Mouse (Mus musculus) layer of hippocampus, adult 2 months (tissue): ENCODE data around the gene Scn3b. TPM values are rescaled to one million over a fixed set of nuclear protein-coding genes. Genes with fewer than 3 reads are reported as not detected.
A peak's percentile ranks its signal among the peaks of the same experiment; 100 is the strongest.

ENCODE experiments used
- DNase-seq, 2 experiments: peaks; one replicate each; pipeline ENCODE4 v3.0.0; 2022; ENCODE audit warnings: low spot score in 2 of 2
- H3K27ac ChIP-seq: fragments of 200-600 bp; 2 replicates; pipeline ENCODE4 v1.8.1; 2022
- H3K4me3 ChIP-seq: fragments of 200-600 bp; 2 replicates; pipeline ENCODE4 v1.8.1; 2022; ENCODE audit warnings: mild to moderate bottlenecking
- CTCF ChIP-seq: fragments of 200-600 bp; conservative IDR thresholded peaks from 2 replicates; pipeline ENCODE4 v1.8.1; 2022; ENCODE audit warnings: antibody characterized with exemption, mild to moderate bottlenecking, moderate library complexity
- total RNA-seq, 2 experiments: library from RNA; stranded (reverse); gene quantifications; 2 replicates each; pipeline ENCODE4 v1.2.3; 2021

Gene Scn3b
- total RNA-seq, 2 experiments from 2014 or later: 254 to 266 TPM

GRCm38 (mm10) chr9:40277671-40278070 lies 8.7 kb downstream of the Scn3b start:
- TF ChIP-seq CTCF: no peak
- Histone ChIP-seq H3K27ac (no peak overlapping the region; the same call in 1 of the 2 replicates), H3K4me3 (no peak overlapping the region)
- DNase-seq: no peak

GRCm38 (mm10) chr9:40279438-40279837 lies 10.4 kb downstream of the Scn3b start:
- peak overlapping the region; percentile 53; the same call in 1 of the 2 replicates for H3K27ac ChIP-seq
- TF ChIP-seq CTCF: no peak
- DNase-seq: peak in 1 of 2 experiments; percentile 7
- H3K4me3 ChIP-seq: no peak overlapping the region

GRCm38 (mm10) chr9:40282968-40283367 lies 14.0 kb downstream of the Scn3b start:
- peak overlapping the region; percentile 8; the same call in 1 of the 2 replicates for H3K27ac ChIP-seq
- H3K4me3 ChIP-seq: no peak overlapping the region
- TF ChIP-seq CTCF: no peak
- DNase-seq: no peak

GRCm38 (mm10) chr9:40292475-40292874 lies 23.5 kb downstream of the Scn3b start:
- DNase-seq: no peak
- Histone ChIP-seq H3K4me3 (no peak overlapping the region), H3K27ac (no peak overlapping the region)
- no peak for TF ChIP-seq CTCF

- Histone ChIP-seq H3K27ac (no peak overlapping the region; the same call in 1 of the 2 replicates), H3K4me3 (no peak overlapping the region)
- TF ChIP-seq CTCF: no peak
- no peak for DNase-seq
These were observed 24.3 kb downstream of the Scn3b start for GRCm38 (mm10) chr9:40293286-40293685.

- DNase-seq: no peak
- no peak for TF ChIP-seq CTCF
These were observed 24.7 kb downstream of the Scn3b start for GRCm38 (mm10) chr9:40293740-40294139.

GRCm38 (mm10) chr9:40294210-40294609 lies 25.2 kb downstream of the Scn3b start:
- DNase-seq: no peak
- peak overlapping the region; percentile 53 for H3K27ac ChIP-seq

More at GRCm38 (mm10) chr9:40293740-40294139, 24.7 kb downstream of the Scn3b start:
- H3K27ac ChIP-seq: no peak overlapping the region; the same call in 1 of the 2 replicates
- no peak overlapping the region for H3K4me3 ChIP-seq

GRCm38 (mm10) chr9:40294866-40295265 lies 25.8 kb downstream of the Scn3b start:
- H3K4me3 ChIP-seq: no peak overlapping the region

More at GRCm38 (mm10) chr9:40294210-40294609, 25.2 kb downstream of the Scn3b start:
- no peak overlapping the region for H3K4me3 ChIP-seq
- TF ChIP-seq CTCF: no peak

GRCm38 (mm10) chr9:40296251-40296650 lies 27.2 kb downstream of the Scn3b start:
- no peak for DNase-seq
- no peak overlapping the region for H3K4me3 ChIP-seq
- peak; percentile 20; the same call in 1 of the 2 replicates for TF ChIP-seq CTCF
- H3K27ac ChIP-seq: peak overlapping the region; percentile 72; the same call in 1 of the 2 replicates

More at GRCm38 (mm10) chr9:40294866-40295265, 25.8 kb downstream of the Scn3b start:
- no peak for DNase-seq
- H3K27ac ChIP-seq: peak overlapping the region; percentile 53; the same call in 1 of the 2 replicates
- no peak for TF ChIP-seq CTCF

GRCm38 (mm10) chr9:40297969-40298368 lies 29.0 kb downstream of the Scn3b start:
- DNase-seq: no peak
- no peak overlapping the region for H3K4me3 ChIP-seq
- no peak for TF ChIP-seq CTCF

GRCm38 (mm10) chr9:40299323-40299722 lies 30.3 kb downstream of the Scn3b start:
- TF ChIP-seq CTCF: no peak
- Histone ChIP-seq H3K27ac (no peak overlapping the region), H3K4me3 (no peak overlapping the region)
- no peak for DNase-seq

More at GRCm38 (mm10) chr9:40297969-40298368, 29.0 kb downstream of the Scn3b start:
- no peak overlapping the region; the same call in 1 of the 2 replicates for H3K27ac ChIP-seq

GRCm38 (mm10) chr9:40300018-40300989 lies 31.3 kb downstream of the Scn3b start:
- no peak for TF ChIP-seq CTCF
- no peak for DNase-seq
- no peak overlapping the region for H3K4me3 ChIP-seq
- H3K27ac ChIP-seq: peak overlapping the region; percentile 16; the same call in 1 of the 2 replicates

GRCm38 (mm10) chr9:40301475-40301874 lies 32.5 kb downstream of the Scn3b start:
- DNase-seq: no peak
- Histone ChIP-seq H3K27ac (peak overlapping the region; percentile 18; the same call in 1 of the 2 replicates), H3K4me3 (no peak overlapping the region)
- no peak for TF ChIP-seq CTCF
